Mouse (Mus musculus): ENCODE measurements around the gene Foxred1. TPM values are rescaled to one million over a fixed set of nuclear protein-coding genes. Genes with fewer than 3 reads are reported as not detected.

Gene Foxred1
- polyA plus RNA-seq (2017; shearing (Covaris generic)): 10 to 100 TPM; 26.3 to 55.3 TPM

DNA sequence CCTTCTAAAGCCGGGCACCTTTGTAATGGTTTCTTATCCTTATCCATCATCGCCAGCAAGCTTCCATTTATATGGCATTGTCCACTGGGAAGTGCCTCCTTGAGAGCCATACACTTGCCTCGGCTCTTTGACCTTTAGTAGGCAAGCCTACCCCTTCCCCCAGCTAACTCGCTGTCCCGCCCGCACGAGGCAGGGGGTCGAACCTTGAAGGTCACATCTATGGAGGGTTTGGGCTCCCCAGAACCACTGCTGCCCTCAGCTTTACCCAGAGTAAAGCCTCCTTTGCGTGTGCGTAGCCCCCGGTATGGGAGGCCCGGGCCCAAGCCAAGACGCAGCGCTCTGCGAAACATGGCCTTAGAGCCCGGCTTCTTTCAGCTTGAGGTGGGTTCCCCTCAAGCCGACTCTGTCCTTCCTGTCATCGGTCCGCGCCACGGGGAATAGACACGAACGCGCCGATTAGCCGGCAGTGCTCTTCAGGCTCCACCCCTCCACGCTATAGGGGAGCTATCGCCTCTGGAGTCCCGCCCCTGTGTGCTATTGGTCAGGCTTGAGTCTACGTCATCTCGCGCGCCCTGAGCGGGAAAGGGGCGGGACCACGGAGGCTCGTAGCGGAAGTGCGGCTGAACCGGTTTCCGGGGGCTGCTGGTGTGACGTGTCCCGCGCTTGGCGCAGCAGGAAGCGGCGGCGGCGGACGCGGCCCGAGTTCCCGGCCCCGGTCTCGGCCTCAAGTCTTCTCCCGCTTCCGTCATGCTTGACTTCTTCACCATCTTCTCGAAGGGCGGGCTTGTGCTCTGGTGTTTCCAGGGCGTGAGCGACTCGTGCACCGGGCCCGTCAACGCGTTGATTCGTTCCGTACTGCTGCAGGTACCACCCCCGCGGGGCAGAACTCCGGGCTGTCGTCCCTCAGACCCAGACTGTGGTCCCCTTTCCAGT is at the start of gene Foxred1:
TSS of gene Foxred1 (minus strand) at position 514 of the 933 bp plus-strand sequence.
- ATAC-seq: peak; percentile 96

DNA sequence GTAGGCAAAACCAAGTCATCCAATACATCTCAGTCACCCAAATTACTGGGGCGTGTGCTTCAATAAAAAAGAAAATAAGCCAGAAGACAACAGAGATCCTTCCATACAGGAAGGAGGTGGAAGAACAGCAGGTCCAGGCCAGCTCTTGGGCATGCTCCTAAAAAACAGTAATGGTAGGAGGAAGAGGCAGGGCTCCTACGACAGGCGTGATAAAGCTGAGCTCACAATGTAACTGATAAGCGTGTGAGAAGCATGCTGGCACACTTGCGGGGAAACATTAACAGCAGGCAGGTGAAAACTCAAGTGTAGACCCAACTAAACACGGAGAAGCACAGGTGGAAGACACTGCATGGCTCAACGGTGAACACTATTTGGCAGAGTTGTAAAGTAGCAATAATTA is 46.5 kb upstream of the Foxred1 start:
- ATAC-seq: no peak

- ATAC-seq: no peak
These were observed 38.6 kb upstream of the Foxred1 start for GRCm38 (mm10) chr9:35249476-35249875.

- ATAC-seq: no peak
These were observed 36.5 kb upstream of the Foxred1 start for GRCm38 (mm10) chr9:35247405-35247804.

DNA sequence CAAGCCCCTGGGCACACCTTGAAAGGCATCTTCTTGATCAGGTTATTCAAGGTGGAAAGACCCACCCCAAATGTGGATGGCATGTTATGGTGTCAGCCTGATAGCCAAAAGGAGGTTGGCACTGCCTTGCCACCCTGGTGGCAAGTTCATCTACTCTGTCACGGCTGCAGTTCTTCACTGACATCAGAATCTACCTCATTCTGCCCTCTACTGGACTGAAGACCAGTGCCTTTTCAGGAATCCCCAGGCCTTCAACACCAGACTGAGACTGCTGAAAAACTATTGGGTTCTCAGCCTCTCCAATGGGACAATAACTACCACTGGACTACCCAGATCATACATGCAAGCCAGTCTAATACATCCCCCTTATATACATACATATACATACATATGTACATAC is 28.9 kb upstream of the Foxred1 start:
- ATAC-seq: no peak

GRCm38 (mm10) chr9:35238915-35239571 is 28.2 kb upstream of the Foxred1 start:
- no peak for ATAC-seq

- ATAC-seq: no peak
These were observed 27.5 kb upstream of the Foxred1 start for GRCm38 (mm10) chr9:35238371-35238770.

DNA sequence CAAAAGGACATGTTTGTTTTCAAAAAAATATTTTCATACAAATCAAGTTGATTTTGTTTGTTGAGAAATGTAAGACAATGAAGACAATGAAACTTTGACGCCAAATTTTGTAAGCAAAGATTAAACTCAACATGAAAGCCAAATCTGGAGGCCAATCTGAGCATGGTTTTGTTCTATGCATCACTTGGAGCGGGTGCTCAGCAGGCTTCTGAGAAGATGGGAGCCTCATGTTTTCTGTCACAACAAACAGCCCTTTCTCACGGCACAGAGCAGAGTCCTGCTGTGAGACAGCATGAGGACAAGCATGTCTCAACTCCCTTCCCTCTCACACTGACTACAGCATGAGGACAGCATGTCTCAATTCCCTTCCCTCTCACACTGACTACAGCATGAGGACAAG is 25.1 kb upstream of the Foxred1 start:
- no peak for ATAC-seq

DNA sequence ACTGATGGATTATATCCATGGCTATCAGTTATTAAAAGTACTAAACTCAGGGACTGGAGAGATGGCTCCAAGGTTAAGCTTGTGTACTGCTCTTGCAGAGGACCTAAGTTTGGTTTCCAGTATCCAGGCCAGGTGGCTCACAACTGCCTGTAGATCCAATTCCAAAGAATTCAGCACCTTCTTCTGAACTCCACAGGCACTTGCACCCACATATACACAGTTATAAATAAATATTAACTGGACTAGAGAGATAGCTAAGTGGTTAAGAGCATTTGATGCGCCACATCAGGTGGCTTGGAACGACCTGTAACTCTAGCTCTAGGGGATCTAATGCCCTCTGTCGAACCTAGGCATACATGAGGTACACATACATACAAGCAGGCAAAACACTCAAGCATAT is 17.8 kb upstream of the Foxred1 start:
- no peak for ATAC-seq

DNA sequence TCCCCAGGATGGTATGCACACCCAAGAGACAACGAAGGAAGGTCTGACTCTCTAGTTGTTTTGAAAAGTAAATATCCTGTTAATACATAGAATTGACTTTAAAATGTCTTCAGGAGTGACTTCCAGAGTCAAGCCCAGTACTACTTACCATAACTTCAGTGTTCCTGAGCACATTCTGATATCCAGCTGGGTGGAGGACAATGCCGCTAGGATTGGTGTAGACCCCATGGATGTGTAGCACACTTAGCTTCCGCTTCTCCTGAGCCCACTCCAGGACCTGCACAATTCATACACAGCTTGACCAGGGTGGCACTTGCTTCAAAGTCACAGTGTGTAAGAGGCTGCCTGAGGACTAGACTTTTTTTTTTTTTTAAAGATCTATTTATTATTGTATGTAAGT is 12.6 kb upstream of the Foxred1 start:
- ATAC-seq: no peak

GRCm38 (mm10) chr9:35217963-35218362 is 7.1 kb upstream of the Foxred1 start:
- ATAC-seq: no peak

GRCm38 (mm10) chr9:35211573-35212511 is 987 bp upstream of the Foxred1 start:
- ATAC-seq: peak; percentile 7

DNA sequence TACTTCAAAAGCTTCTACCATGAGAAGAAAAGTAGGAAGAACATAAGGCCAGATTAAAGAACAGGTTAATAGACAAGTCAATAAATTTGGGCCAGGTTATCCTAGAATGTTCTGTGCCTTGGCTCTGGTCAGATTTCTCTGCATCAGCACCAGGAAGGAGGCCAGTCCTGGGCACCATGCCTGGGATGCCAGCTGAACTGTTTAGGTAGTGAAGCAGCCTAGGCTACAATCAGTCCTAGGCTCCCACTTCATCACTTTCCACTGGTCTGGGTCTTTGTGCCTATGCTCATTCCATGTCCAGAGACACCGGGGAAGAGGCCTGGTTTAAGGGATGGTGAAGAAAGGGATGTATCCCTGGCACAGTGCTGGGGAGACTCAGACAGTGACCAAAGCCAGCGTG is 6.4 kb downstream of the Foxred1 start:
- ATAC-seq: no peak

DNA sequence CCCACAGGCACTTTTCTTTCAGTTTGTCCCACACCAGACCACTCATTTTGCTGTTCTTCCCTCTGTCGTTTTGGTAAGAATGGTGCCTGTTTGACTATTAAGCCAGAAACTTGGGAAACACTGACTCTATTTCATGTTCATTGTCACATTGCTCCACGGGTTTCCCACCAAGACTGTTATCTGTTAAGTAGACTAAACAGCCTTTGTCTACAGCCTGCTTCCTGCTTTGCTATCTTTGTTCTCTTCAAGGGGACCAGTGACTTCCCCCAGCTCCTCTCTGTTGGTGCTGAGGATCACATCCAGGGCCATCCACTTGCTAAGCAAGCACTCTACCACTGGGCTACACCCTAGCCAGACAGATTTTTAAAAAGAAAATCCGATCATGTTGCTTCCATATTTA is 7.3 kb downstream of the Foxred1 start:
- no peak for ATAC-seq

GRCm38 (mm10) chr9:35200529-35201060 is 10.3 kb downstream of the Foxred1 start:
- no peak for ATAC-seq

DNA sequence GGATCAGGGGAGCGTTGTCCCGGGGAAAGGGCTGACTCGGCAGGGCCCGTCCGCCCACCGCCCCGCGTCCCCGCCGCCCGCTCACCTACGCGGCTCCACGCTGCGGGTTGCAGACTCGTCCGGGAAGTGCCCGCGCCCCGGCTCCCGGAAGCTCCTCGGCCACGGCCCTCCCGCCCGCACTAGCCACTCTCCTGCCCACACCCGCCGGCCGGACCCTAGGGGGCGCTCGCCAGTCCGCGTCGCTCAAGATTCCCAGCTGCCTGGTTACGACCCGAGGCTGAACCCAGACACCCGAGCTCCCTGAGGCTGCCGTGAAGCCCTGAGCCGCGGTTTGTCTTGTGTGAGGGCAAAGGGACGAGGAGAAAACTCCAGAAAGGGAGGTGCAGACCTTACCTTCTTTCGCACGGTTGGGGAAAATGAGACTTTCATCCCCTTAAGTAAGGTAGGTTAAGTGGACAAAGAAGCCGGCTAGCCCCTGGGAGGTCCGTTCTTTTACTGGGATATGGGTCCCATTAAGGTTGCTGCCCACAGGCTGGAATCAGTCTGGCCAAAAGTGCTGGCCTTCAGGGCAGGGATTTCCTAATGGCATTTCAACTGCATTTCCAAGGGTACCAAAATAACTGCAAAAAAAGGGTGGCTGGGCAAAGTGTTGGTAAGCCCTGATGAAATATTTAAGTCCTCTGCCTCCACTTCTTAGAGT is 10.9 kb downstream of the Foxred1 start, which contains the start of the genes Srpr and Tirap:
TSS of gene Srpr (plus strand) at position 404 of the 700 bp plus-strand sequence.
TSS of gene Tirap (minus strand) at position 520 of the 700 bp plus-strand sequence.
- peak; percentile 81 for ATAC-seq

DNA sequence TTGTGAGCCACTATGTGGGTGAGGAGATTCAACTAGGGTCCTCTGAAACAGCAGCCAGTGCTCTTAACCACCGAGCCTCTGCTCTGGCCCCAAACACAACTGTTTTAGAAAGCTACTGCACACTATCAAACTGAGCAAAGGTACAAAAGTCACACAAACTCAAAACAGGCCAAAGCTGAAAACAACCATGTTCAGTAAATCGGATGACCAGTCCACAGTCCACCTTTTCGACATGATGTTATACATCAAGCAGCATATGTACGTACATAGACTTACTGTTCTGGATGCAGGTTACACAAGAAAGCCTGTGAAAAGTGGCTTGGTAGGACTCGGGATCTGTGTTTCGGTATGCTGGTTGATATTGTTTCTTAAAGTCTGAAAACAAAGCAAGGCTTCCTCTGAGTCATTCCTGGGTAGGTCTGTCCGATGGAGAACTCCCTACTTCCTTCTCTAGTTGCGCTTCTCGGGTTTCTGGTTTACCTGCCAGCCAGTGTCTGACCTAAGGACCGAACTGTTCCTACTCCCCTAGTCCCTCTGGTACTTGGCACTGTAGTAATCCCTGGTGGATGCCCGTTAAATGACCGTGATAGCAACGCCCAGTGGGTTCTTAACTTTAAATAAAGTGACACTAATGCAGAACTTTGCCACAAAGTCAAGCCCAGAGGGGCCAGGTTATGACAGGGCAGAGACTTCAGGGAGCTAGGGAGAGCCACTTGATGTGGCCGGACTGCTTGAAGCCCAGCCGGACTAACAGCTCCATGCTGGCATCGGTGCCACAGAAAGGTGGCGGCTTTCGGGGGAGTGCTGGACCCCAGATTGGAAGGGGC is 11.7 kb downstream of the Foxred1 start:
- peak; percentile 27 for ATAC-seq

- ATAC-seq: no peak
These were observed 12.5 kb downstream of the Foxred1 start for GRCm38 (mm10) chr9:35198351-35198750.

- ATAC-seq: no peak
These were observed 13.2 kb downstream of the Foxred1 start for GRCm38 (mm10) chr9:35197625-35198024.

GRCm38 (mm10) chr9:35194048-35194447 is 16.8 kb downstream of the Foxred1 start:
- no peak for ATAC-seq

Data from CD4-positive, CD25-positive, alpha-beta regulatory T cell, adult 4 months (primary cell).